Mouse (Mus musculus): ENCODE measurements at regions not wholly inside any gene's neighbourhood (a gene's known extent, or its start where the extent isn't known, plus 50 kb on each side); places are given as distances from the start of the nearest gene placed in this dataset.
"Not testable (repeated sequence)": the region's sequence is repeated elsewhere in the genome, so short reads cannot be mapped to it uniquely, and the experiment has no call there.

DNA sequence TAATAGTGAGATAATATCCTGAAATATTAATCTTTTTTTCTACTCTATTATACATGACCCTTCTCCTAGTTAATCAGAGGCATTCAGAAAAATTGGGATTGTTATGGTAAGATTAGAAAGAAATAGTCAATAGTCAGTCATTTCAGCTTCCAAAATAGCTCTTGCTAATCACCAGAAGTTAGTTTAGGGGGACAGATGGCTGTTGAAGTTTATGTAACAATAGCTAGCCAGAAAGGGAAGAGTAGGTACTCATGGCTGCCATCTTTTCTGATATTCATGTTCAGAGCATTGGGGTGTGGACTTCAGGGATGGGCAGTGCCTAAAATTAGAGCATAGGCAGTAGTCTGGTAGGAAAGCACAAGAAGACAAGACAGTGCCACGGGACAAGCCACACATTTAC lies 306.8 kb upstream of the Ercc4 start:
- no peak for DNase-seq (ENCODE audit: low read depth, low spot score)

DNA sequence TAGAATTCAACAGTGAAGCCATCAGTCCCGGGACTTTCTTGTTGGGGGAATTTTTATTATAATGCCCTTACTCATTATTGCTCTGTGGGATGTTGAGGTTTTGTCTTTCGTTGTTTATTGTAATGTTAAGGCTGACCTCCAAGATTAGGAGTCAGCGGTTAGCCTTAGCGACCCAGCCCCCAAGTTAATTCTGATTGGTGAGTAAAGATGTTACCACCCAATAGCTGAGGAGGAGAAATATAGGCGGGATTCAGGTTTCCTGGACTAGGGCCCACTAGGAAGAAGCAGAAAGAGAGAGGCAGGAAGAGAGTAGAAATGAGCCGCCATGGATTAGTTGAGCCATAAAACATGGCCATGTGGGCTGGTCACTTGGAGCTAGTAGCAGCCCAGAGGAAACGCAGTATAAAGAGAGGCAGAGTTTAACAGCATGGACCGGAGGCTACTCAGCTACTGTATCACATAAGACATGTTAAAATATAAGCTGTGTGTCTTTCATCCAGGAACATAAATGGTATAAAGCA lies 302.1 kb upstream of the Ercc4 start:
- no peak for DNase-seq (ENCODE audit: low read depth, low spot score)

DNA sequence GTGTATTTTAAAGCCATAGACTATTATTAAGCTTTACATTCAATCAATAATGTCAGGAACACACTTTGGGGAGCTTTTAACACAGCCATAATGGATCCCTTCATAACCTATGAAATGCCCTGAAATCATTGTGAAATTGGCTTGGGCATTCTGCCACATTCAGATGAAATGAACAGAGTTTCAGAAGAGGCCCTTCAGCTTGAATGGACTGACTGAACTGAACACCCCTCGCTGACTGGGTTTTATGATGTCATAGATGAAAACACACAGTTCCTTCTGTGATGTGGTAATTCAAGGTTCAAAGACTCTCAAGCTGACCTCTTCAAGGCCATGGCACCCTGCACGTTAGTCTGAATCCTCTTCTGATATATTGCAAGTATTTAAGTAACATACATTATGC lies 298.4 kb upstream of the Ercc4 start:
- DNase-seq (ENCODE audit: low read depth, low spot score), result no peak

GRCm38 (mm10) chr16:12824646-12825045 lies 284.8 kb upstream of the Ercc4 start:
- DNase-seq (ENCODE audit: low read depth, low spot score), result no peak

- no peak for DNase-seq (ENCODE audit: low read depth, low spot score)
These were observed 283.3 kb upstream of the Ercc4 start for GRCm38 (mm10) chr16:12826222-12826621.

GRCm38 (mm10) chr16:12831308-12831707 lies 278.2 kb upstream of the Ercc4 start:
- DNase-seq (ENCODE audit: low read depth, low spot score), result not testable (repeated sequence)

GRCm38 (mm10) chr16:12856356-12856755 lies 253.1 kb upstream of the Ercc4 start:
- DNase-seq (ENCODE audit: low read depth, low spot score), result no peak

DNA sequence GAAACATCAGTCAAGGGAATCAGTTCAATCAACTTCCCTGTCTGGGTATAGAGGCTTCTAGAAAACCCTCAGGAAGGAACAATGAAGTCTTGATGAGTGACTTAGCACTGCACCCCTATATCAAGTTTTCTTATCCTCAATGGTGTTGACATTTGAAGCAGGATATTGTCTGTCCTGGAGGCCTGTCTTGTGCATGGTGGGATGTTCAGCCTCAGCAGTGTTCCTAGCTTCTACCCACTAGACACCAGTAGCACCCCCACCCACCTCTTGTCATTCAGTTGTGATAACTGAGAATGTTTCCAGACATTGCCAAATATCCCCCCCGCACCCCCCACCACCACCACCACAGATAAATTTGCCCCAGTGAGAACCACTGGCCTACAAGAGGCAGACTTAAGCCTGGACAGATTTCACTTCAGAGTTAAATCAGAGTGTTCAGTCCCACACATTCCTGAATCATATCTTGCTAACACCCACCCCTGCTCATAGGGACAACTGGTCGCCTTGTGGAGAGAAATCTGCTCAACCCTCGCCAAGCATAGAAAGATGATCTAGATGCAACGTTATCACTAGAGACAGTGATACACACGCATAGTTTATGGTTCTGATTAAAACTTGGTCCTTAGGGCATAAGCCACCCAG lies 249.6 kb upstream of the Ercc4 start:
- DNase-seq (ENCODE audit: low read depth, low spot score), result no peak

DNA sequence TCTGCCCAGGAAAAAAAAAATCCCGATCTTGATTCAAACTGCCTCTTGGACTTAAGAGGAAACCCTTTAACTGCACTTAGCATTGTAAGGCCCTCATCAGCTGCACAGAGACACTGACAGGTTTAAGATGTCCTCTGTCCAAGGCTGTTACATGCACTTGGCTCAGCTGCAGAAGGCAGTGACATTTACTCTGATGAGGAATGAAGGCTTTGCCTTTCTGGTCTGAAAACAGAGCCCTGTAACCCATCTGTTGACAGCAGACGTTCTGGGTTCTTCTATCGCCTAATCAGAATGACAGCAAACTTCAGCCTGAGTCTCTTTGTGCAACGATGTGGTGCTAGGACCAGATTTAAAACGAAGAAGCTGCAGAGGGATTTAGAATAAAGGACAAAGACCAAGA lies 246.9 kb upstream of the Ercc4 start:
- no peak for DNase-seq (ENCODE audit: low read depth, low spot score)

- DNase-seq (ENCODE audit: low read depth, low spot score), result not testable (repeated sequence)
These were observed 231.2 kb upstream of the Ercc4 start for GRCm38 (mm10) chr16:12878326-12878725.

DNA sequence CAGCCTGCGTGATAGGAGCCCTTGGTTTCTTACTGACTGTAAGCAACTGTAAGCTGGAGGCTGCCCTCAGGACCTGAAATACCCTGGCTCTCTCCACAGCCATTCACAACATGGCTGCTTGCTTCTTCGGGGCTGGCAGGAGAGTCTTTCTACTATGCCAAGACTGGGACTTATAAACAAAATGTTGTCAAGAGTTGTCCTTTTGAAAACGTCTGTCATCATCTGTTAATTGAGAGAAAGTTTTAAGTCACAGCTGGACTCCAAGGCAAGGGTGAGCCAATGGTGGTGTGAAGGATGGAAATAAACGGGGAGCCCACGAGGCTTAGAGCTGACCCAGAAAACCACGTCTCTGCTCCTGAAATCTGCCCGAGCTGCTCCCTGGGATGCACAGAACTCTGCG lies 229.5 kb upstream of the Ercc4 start:
- DNase-seq (ENCODE audit: low read depth, low spot score), result no peak

DNA sequence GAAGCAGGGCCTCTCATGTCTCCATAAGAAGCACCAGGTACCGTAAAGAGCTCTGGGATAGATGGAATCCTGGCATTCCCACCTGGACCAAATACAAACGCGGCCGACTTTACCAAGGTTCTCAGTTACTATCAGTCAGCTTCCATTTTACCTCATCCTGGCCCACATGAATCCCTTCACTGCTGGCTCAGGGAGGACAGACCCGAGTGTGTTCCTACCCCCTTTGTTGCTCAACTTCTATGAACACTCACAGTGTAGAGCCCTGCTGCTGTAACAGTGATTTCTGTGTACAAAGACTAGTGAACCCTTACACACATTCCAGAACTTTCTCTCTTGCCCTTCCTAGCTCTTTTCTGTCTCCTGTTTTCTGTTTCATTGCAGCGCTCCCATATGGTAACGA lies 229.0 kb upstream of the Ercc4 start:
- DNase-seq (ENCODE audit: low read depth, low spot score), result no peak

- no peak for DNase-seq (ENCODE audit: low read depth, low spot score)
These were observed 226.8 kb upstream of the Ercc4 start for GRCm38 (mm10) chr16:12882690-12883089.

DNA sequence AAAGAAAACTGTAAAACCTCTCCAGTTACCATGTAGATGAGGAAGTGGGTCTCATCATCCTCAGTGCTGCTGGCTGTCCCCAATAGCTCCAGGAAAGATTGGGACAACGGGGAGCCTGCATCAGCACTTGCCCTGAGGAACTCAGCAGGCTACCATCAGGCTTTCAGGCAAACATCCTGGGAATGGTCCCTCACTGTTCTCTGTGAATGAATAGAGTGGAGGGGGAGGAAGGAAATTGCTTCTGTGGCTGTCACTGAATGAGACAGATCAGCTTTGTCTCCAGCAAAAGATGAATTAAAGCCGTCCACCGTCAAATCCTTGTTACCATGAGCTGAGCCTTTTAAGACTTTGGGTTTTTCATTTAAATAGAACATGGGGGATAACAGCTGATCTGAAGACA lies 224.9 kb upstream of the Ercc4 start:
- DNase-seq (ENCODE audit: low read depth, low spot score), result no peak

- no peak for DNase-seq (ENCODE audit: low read depth, low spot score)
These were observed 223.4 kb upstream of the Ercc4 start for GRCm38 (mm10) chr16:12886127-12886526.

DNA sequence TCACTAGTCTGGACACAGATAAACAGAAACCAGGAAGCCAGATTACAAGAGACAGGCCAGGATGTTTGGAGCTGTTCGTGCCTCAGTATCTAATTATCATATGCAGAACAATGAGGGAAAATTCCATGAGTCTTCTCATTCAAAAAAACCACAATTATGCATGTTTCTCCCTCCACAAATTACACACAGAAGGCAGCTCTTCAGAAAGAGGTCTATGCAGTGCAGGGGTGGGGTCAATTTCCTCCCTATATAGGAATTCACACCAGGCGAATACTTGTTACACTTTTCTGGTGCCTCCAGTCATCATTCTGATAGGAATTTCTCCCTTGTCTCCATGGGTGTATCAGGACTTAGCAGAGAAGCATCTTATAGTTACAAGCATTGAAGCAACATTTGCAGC lies 222.1 kb upstream of the Ercc4 start:
- DNase-seq (ENCODE audit: low read depth, low spot score), result no peak

DNA sequence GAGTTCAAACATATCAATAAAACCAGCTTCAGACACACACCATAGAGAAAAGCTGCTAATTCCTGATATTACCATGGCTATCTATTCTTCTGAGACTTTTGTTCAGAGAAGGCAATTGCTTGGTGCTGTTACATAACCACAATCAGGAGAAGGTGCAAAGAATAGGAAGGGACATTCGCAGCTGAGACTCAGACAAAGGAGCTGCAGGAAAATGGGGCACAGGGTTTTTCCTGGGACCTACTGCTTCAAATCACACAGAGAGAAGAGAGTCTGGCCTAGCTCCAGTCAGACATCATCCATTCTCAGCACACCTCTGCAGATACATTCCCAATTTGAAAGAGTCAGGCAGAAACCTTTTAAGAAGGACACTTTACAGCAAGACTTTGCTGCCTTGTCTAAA lies 219.4 kb upstream of the Ercc4 start:
- no peak for DNase-seq (ENCODE audit: low read depth, low spot score)

- DNase-seq (ENCODE audit: low read depth, low spot score), result no peak
These were observed 218.9 kb upstream of the Ercc4 start for GRCm38 (mm10) chr16:12890545-12890944.

DNA sequence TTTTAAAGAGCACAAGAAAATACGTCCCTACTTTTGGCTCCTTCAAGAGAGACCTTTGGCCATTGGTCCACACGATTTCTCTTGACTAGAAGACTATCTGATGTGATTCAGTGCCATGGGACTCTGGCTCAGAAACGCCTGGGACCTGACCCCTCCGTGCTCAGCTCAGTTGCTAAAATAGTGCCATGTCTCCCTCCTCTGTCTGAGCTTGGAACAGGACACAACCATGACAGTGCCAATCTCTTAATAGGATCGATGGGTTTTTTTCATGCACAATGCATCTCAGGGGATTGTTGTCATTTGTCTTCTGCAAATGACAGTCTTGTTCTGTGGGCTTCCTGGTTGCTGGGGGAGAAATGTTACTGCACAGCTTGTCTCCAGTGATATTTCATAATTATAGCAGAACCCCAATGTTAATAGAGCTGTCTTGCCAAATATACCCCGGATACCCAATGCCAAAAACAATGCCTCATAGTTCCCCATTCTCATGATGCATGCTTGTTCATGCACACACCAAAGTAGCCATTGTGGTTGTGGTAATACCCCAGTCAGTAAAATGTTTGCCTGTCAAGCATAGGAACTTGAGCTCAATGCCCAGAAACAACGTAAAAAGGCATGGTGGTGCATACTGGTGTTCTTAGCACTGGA lies 216.7 kb upstream of the Ercc4 start:
- DNase-seq (ENCODE audit: low read depth, low spot score), result no peak

DNA sequence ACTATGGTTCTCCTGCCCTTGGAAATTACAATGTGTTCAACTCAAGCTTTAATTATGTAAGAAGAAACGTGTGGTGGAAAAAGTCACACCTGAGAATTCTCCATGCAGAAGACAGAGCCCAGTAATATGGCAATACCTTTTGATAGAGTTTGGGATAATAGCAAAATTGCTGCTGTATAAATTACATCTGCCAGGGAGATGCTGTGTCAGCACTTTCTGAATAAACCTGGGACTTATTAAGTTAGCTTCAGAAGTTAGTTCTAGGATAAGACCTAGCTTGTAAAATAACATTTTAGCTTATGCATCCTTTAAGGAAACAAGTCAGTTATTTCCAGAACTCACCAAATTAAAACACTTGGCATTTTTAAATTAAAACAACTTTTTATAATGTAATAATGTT lies 212.2 kb upstream of the Ercc4 start:
- no peak for DNase-seq (ENCODE audit: low read depth, low spot score)

DNA sequence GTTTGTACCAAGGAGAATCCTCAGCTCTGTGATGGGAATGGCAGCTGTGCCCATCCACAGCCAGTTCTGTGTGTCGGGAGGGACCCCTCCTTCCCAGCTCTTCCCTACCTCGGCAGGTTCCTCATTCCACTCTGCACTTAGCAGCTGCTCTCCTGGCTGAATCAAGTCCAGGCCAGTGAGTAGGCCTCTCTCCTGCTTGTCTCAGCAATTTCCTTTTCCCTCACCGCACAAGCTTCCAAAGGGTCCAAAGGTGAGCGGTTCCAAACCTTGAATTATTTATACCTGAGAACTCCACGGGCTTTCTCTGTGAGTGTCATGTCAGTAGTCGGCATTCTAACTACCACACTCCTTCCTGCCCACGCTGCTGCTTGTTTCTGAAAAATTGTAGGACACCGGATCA lies 208.8 kb upstream of the Ercc4 start:
- no peak for DNase-seq (ENCODE audit: low read depth, low spot score)

- no peak for DNase-seq (ENCODE audit: low read depth, low spot score)
These were observed 208.1 kb upstream of the Ercc4 start for GRCm38 (mm10) chr16:12901096-12901995.

DNA sequence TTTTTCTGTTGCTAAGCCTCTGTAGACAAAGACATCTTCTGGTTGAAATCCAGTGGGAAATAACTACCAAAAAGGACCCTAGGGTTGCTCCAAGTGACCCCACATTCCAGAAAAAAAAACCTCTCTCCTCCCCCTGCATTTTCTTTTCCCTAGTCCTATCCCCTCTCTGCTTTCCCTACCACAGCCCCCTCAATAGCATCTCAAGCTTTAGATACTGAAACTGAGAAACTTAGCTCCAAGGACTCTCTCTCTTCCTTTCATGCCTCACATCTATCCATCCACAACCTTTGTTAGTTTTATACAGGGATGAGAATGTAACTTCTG lies 207.5 kb upstream of the Ercc4 start:
- no peak for DNase-seq (ENCODE audit: low read depth, low spot score)

Data from A20 (cell line).